Mouse (Mus musculus) R1 (cell line): ENCODE measurements around the gene Klf11.
A peak's percentile ranks its signal among the peaks of the same experiment; 100 is the strongest.

Experiments used
- DNase-seq: peaks from one replicate; pipeline ENCODE4 v3.0.0-alpha.2; 2018; ENCODE audit warnings: low read depth, low spot score

Gene Klf11

DNA sequence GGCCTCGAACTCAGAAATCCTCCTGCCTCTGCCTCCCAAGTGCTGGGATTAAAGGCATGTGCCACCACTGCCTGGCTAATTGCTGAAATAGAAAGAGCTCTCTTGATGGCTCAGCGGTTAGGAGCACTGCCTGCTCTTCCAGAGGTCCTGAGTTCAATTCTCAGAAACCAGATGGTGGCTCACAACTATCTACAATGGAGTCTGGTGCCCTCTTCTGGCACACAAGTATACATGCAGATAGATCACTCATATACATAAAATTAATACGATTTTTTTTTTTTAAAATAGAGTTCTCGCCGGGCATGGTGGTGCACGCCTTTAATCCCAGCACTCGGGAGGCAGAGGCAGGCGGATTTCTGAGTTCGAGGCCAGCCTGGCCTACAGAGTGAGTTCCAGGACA is 50.5 kb downstream of the Klf11 start:
- DNase-seq, result peak; percentile 60

DNA sequence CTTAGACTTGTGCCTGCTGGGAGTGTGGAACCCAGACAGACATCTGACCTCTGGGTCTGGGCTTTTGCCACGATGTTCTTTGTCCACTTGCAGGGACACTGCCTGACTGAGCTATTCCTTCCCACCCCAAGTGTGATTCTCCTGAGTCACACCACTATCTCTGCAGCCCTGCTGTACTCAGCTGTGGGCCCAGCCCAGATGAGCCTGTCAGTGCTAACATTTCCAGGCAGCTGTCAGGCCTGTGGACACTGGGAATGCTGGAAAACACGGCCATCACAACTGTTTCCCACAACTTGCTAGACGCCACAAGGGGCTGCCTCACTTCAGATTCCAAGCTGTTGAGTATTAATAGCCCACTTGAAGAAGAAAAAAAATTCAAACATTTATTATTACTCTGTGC is 51.9 kb downstream of the Klf11 start:
- no peak for DNase-seq

DNA sequence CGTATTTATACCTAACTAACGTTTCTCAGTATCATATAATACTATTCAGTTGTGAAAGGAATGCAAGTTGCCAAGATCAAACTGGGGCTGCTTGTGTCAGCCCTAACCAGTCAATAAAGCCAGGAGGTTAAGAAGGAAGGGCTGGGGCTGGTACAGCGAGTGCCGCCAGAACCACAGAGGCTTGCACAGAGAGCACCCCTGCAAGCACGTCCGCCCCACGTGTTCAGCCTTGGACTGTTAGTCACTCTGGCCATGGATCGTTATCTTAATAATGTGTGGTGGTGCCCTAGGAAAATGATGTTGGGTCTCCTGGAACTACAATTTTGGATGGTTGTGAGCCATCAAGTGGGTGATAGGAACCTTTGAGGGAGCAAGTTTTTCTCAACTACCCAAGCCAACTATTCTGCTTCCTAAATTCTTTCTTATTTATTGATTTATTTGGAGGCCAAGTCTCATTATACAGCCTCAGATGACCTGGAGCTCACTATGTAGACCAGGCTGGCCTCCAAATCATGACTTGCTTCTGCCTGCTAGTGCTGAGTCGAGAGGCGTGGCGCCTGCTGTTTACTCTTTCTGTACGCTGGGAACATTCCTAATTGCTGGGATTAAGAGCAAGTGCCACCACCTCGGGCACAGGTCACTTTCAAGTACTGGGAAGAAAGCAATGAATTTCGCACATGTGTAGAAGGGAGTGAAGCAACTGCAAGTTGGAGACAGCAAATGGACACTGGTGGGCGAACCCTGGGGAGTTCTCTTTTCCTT is 54.6 kb downstream of the Klf11 start:
- DNase-seq, result no peak

GRCm38 (mm10) chr12:24706764-24707479 is 55.8 kb downstream of the Klf11 start:
- DNase-seq, result peak; percentile 90

DNA sequence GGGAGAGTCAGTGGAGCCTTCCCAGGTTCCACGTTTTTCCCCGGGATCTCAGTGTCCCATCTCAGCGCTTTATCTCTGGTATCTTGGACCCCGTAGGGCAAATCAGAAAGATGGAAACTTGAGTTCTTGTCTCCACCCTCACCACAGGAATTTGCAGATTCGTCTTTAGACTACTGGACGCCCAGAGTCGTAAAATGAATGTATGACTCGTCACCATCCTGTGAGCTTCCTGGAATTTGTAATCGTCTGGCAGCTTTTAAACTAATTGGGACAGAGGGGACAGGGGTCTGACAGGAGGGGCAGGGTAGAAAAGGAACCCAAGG is 56.4 kb downstream of the Klf11 start:
- DNase-seq, result peak; percentile 61

GRCm38 (mm10) chr12:24707954-24708823 is 57.1 kb downstream of the Klf11 start, which contains the start of gene Rrm2:
Gene Rrm2, plus strand, starts transcription at chr12:24708241.
- DNase-seq, result peak; percentile 94

DNA sequence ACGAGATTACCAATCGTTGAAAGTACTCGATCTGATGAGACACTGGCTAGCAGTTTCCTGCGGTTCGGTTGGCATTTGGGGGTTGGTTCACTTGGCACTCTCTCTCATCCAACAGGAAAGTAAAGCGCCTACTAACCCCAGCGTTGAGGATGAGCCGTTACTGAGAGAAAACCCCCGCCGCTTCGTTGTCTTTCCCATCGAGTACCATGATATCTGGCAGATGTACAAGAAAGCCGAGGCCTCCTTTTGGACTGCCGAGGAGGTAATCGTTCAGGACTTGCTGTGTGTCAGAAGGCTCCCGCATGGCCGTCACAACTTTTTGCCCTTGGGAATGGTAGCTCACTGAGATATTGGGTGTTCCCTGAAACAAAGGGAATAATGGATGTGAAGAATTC is 57.7 kb downstream of the Klf11 start:
- no peak for DNase-seq

- DNase-seq, result no peak
These were observed 58.3 kb downstream of the Klf11 start for GRCm38 (mm10) chr12:24709409-24709808.

GRCm38 (mm10) chr12:24709831-24710508 is 58.9 kb downstream of the Klf11 start:
- DNase-seq, result peak; percentile 93

DNA sequence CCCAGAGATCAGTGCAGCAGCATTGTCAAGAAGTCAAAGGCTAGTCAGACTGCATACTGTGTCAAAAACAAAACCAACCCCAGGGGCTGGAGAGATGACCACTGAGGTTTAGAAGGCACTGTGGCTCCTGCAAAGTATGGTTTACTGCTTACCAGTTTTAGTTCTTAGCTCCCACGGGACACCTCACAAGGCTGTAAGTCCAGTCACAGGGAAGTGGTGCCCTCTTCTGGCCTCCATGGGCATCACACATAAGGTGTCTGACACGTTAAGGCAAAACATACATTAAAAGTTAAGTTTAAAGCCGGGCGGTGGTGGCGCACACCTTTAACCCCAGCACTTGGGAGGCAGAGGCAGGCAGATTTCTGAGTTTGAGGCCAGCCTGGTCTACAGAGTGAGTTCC is 59.6 kb downstream of the Klf11 start:
- DNase-seq, result peak; percentile 74
